Mouse (Mus musculus) spleen, adult 2 months (tissue): ENCODE measurements around the gene Ttll12.

Experiments
- CTCF ChIP-seq: fragments of 200-500 bp; IDR thresholded peaks from 2 replicates; pipeline ENCODE4 v1.5.1; 2011; ENCODE audit warnings: mild to moderate bottlenecking, inconsistent platforms; ENCODE audit not compliant: insufficient read depth, insufficient read length, insufficient replicate concordance; ENCODE audit errors: extremely low read depth
- POLR2A ChIP-seq: fragments of 200-500 bp; IDR thresholded peaks from 2 replicates; pipeline ENCODE4 v1.6.1; 2011; ENCODE audit warnings: low read depth, low read length, inconsistent platforms

GRCm38 (mm10) chr15:83629716-83630115, 34.8 kb upstream of the Ttll12 start:
- TF ChIP-seq CTCF (no peak), POLR2A (no peak)
